Mouse (Mus musculus): Measurements from ENCODE around the gene Fuom. TPM values are rescaled to one million over a fixed set of nuclear protein-coding genes. Genes with fewer than 3 reads are reported as not detected.
"Not testable (repeated sequence)": the region's sequence is repeated elsewhere in the genome, so short reads cannot be mapped to it uniquely, and the experiment has no call there.

The Fuom gene
- 32.2 and 33.3 TPM in 2 replicates for polyA plus RNA-seq (2015; fragmentation: Nextera tagmentation; extraction: Ambion mirVana)

DNA sequence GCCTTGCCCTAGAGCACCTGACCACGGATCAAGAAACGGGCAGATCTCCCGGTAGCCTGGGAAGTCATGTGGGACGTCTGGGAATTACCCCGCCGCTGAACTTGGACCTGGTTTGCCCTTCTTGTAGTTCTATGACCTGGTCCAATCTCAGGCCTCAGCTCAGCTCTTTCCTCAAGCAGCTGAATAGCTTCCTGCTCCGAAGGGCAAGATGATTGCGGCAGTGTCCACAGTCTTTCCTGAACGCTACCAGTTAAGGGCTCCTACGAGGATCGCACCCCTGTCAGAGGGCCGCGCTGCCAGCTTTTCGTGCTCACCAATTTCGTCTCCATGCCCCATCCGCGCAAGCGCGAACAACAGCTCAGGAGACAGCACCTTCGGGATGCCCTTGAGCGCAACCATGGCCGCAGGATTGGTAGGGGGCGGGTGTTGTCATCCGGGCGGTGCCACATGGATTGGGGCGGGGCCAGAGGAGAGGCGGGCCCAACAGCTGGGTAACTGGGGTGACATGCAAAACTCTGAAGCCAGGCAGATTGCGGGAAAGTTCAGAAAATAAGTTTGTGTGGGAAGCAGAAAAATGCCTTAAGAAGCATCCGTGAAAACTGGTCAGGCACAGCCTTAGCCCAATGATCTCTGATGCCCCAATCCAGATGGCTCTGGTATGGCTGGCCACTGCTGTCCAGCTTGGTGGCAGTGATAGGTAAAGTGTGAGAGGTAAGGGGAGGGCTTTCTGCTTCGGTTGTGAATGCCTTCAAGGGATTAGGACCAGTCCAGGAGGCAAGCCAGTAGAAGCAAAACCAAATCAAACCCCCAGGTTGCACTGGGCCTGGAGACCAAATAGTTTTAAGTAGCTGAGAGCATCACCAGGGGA is at the start of gene Fuom:
Gene Fuom, minus strand, starts transcription at position 449 of the 868 bp plus-strand sequence.
- Histone ChIP-seq H3K27me3 (ENCODE audit: control insufficient read depth, insufficient read depth, low read depth, low read length) (no peaks in the 10 kb centered on the region), H3K9me3 (replicated peaks; ENCODE audit: control insufficient read depth, low read length, poor library complexity, severe bottlenecking) (no peaks in the 10 kb centered on the region), H3K4me2 (ENCODE audit: low read length) (peak within 1 kb of the TSS; percentile 78), H3K27ac (ENCODE audit: low read length) (peak within 1 kb of the TSS; percentile 57; the same call in 1 of the 2 replicates), H3K36me3 (ENCODE audit: control insufficient read depth, insufficient read depth, low read length) (peaks cover 6% of the 10 kb centered on the region; the same call in 1 of the 2 replicates), H3K4me1 (ENCODE audit: control insufficient read depth, insufficient read depth, low read length) (peaks cover 14% of the 10 kb centered on the region), H3K4me3 (ENCODE audit: low read depth, low read length) (peak within 1 kb of the TSS; percentile 46), H3K9ac (ENCODE audit: low read depth, low read length) (peak within 1 kb of the TSS; percentile 66)
- peak; percentile 89 for ATAC-seq
- 1% methylated on average over 30 of the region's 30 CpGs for WGBS

DNA sequence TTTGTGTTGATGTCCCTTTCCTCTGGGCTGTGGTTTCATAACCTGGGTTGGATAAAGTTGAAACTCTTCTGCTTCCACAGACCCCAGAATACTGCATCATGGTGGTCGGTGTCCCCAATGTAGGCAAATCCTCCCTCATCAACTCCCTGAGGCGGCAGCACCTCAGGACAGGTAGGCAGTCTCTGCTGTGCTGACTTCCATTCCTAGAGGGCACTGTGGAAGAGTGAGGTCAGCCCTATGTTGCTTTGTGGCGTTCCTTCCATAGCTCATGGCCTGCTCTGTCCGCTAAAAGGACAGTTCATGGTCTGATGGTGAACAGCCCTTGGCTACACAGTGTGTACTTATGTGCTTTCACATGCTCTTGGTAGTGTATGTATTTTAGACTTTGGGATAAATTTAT is 42.3 kb upstream of the Fuom start:
- H3K27me3 ChIP-seq (ENCODE audit: control insufficient read depth, insufficient read depth, low read depth, low read length) = no peaks in the 10 kb centered on the region
- no peaks in the 10 kb centered on the region for H3K4me1 ChIP-seq (ENCODE audit: control insufficient read depth, insufficient read depth, low read length)
- no peak overlapping the region for H3K4me3 ChIP-seq (ENCODE audit: low read depth, low read length)
- H3K4me2 ChIP-seq (ENCODE audit: low read length) = no peak overlapping the region
- H3K27ac ChIP-seq (ENCODE audit: low read length) = no peak overlapping the region
- ATAC-seq = no peak
- no peaks in the 10 kb centered on the region for H3K9me3 ChIP-seq (replicated peaks; ENCODE audit: control insufficient read depth, low read length, poor library complexity, severe bottlenecking)
- H3K9ac ChIP-seq (ENCODE audit: low read depth, low read length) = no peak overlapping the region
- WGBS = 86% methylated on average over 4 of the region's 4 CpGs
- H3K36me3 ChIP-seq (ENCODE audit: control insufficient read depth, insufficient read depth, low read length) = no peaks in the 10 kb centered on the region

DNA sequence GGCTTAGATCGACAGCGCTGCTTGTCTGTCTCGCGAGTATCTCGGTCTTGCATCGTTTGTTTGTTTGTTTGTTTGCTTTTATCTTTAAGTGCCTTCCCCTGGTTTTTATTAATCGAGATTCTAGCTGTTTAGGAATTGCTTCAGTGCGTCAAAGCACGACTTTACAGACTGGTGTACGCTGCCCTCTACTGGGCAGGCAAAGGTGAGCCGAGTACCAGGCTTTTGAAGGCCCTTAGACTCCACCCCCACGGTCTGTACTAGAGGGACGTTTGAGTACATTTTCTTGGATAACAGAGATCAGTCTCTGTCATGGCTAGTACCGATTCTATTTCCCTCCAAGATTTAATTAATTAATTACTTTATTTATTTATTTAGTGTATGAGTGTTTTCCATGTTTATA is 39.1 kb upstream of the Fuom start:
- H3K4me1 ChIP-seq (ENCODE audit: control insufficient read depth, insufficient read depth, low read length) = peaks cover 9% of the 10 kb centered on the region
- H3K27ac ChIP-seq (ENCODE audit: low read length) = no peak overlapping the region
- no peak for ATAC-seq
- no peaks in the 10 kb centered on the region for H3K27me3 ChIP-seq (ENCODE audit: control insufficient read depth, insufficient read depth, low read depth, low read length)
- H3K36me3 ChIP-seq (ENCODE audit: control insufficient read depth, insufficient read depth, low read length) = no peaks in the 10 kb centered on the region
- no peak overlapping the region for H3K4me2 ChIP-seq (ENCODE audit: low read length)
- no peaks in the 10 kb centered on the region for H3K9me3 ChIP-seq (replicated peaks; ENCODE audit: control insufficient read depth, low read length, poor library complexity, severe bottlenecking)
- WGBS = 8% methylated on average over 14 of the region's 14 CpGs
- H3K9ac ChIP-seq (ENCODE audit: low read depth, low read length) = no peak overlapping the region
- no peak overlapping the region for H3K4me3 ChIP-seq (ENCODE audit: low read depth, low read length)

DNA sequence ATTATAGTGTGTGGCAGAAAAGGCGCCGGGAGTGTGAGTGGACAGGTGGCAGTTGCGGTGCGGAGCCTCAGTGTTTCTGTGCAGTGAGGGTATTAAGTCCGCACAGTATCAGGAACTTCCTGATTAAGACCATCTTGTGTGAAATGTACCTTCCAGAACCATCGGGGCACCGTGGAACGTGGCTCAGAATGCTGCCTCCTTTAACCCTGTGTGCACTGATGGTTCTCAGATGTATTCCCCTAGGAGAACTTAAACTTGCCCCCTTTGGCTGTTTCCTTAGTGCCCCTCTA is 35.7 kb upstream of the Fuom start:
- H3K9me3 ChIP-seq (replicated peaks; ENCODE audit: control insufficient read depth, low read length, poor library complexity, severe bottlenecking) = no peaks in the 10 kb centered on the region
- H3K36me3 ChIP-seq (ENCODE audit: control insufficient read depth, insufficient read depth, low read length) = no peaks in the 10 kb centered on the region
- peak overlapping the region; percentile 89 for H3K27ac ChIP-seq (ENCODE audit: low read length)
- H3K27me3 ChIP-seq (ENCODE audit: control insufficient read depth, insufficient read depth, low read depth, low read length) = no peaks in the 10 kb centered on the region
- WGBS = 1% methylated on average over 8 of the region's 8 CpGs
- no peak for ATAC-seq
- peak overlapping the region; percentile 91 for H3K9ac ChIP-seq (ENCODE audit: low read depth, low read length)
- peaks cover 9% of the 10 kb centered on the region for H3K4me1 ChIP-seq (ENCODE audit: control insufficient read depth, insufficient read depth, low read length)
- peak overlapping the region; percentile 88 for H3K4me3 ChIP-seq (ENCODE audit: low read depth, low read length)
- H3K4me2 ChIP-seq (ENCODE audit: low read length) = peak overlapping the region; percentile 79

DNA sequence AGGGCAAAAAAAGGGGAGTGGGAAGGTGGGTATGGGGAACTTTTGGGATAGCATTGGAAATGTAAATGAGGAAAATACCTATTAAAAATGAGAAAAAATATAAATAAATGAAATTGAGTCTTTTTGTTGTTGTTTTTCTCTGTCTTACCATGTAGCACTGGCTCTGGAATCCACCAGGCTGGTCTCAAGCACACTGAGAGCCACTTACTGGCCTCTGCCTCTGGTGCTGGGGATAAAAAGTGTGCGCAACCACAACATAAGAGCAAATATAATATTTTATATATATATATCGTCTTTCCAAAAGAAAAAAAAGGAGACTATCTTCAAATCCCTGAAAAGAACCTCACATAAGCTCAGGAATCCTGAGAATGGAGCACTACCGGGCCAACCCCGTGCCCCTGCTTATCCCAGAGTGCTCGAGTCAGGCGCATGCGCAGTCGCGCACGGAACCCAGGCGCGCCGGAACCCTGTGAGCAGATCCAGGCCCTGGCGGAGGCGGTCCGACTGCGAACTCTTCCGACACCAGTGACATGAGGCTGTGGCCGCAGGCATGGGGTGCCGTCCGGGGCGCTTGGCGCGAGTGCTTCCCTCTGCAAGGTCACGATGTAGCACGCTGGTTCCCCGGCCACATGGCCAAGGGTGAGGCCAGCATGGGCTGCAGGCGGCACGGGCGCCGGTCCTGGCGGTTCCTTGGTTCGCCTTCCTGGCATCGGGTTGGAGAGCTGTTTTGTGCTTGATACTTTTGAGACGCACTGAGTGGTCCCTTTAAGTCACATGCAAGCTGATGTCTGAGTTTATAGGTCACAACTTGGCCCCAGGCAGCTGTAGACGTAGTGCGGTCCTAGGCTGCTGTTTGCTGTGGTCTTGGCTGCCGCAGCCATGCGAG is 35.1 kb upstream of the Fuom start, which contains the start of gene Mtg1:
Gene Mtg1, plus strand, starts transcription at position 430 of the 886 bp plus-strand sequence.
- H3K4me2 ChIP-seq (ENCODE audit: low read length) = peak within 1 kb of the TSS; percentile 79
- no peaks in the 10 kb centered on the region for H3K9me3 ChIP-seq (replicated peaks; ENCODE audit: control insufficient read depth, low read length, poor library complexity, severe bottlenecking)
- no peaks in the 10 kb centered on the region for H3K36me3 ChIP-seq (ENCODE audit: control insufficient read depth, insufficient read depth, low read length)
- H3K27ac ChIP-seq (ENCODE audit: low read length) = peak within 1 kb of the TSS; percentile 89
- peak within 1 kb of the TSS; percentile 88 for H3K4me3 ChIP-seq (ENCODE audit: low read depth, low read length)
- WGBS = 1% methylated on average over 39 of the region's 39 CpGs
- H3K27me3 ChIP-seq (ENCODE audit: control insufficient read depth, insufficient read depth, low read depth, low read length) = no peaks in the 10 kb centered on the region
- peaks cover 9% of the 10 kb centered on the region for H3K4me1 ChIP-seq (ENCODE audit: control insufficient read depth, insufficient read depth, low read length)
- H3K9ac ChIP-seq (ENCODE audit: low read depth, low read length) = peak within 1 kb of the TSS; percentile 91
- peak; percentile 98 for ATAC-seq

DNA sequence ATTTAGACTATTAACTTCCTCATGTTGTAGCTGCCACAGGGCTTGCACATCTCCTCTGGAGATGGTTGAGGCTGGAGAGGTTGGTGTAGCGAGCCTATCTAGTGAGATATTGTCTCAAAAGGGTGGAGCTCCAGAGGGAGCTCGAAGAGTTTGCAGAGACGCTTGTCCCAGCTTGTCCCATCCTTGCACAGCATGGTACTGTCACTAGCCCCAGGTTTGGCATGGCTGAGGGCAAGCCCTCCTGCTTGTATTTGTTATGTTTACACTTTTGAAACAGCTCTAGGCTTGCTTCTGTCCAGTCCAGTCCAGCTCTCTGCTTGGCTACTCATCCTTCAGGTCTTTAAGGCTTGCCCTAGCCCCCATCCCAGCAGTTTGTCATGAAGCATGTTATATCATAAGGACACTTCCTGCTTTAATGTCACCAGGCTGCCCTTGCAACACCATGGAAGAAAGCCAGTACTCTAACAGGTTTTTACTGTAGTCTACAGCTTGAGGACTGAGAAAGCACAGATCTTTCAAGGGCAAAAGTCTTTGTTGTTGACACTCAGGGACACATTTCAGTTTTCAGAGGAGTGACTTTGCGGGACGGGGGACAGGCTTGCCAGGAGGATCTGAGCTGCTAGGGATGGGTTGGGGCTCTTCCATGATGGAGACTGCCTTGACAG is 33.0 kb upstream of the Fuom start:
- H3K9me3 ChIP-seq (replicated peaks; ENCODE audit: control insufficient read depth, low read length, poor library complexity, severe bottlenecking) = no peaks in the 10 kb centered on the region
- ATAC-seq = no peak
- no peaks in the 10 kb centered on the region for H3K36me3 ChIP-seq (ENCODE audit: control insufficient read depth, insufficient read depth, low read length)
- no peaks in the 10 kb centered on the region for H3K27me3 ChIP-seq (ENCODE audit: control insufficient read depth, insufficient read depth, low read depth, low read length)
- no peak overlapping the region for H3K9ac ChIP-seq (ENCODE audit: low read depth, low read length)
- no peak overlapping the region for H3K4me3 ChIP-seq (ENCODE audit: low read depth, low read length)
- no peak overlapping the region for H3K27ac ChIP-seq (ENCODE audit: low read length)
- WGBS = 89% methylated on average over 5 of the region's 5 CpGs
- H3K4me1 ChIP-seq (ENCODE audit: control insufficient read depth, insufficient read depth, low read length) = peaks cover 9% of the 10 kb centered on the region
- no peak overlapping the region for H3K4me2 ChIP-seq (ENCODE audit: low read length)

DNA sequence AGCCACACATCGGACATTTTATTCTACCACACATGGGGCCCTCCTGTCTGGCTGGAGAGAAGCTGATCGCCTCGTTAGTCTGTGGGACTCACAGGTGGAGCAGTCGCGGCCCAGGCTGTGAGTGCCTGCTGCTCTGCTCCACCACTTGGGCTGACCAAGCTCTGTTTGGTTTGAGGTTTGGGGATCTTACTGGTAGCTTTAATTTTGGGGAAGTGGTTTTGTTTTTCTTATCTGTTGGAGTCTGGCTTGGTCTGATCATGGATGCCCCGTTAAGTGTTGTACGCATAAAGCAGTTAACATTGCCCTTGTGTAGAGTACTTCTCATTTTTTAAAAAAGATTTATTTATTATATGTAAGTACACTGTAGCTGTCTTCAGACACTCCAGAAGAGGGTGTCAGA is 31.8 kb upstream of the Fuom start:
- not testable (repeated sequence) for H3K9ac ChIP-seq (ENCODE audit: low read depth, low read length); H3K4me1 ChIP-seq (ENCODE audit: control insufficient read depth, insufficient read depth, low read length); H3K27me3 ChIP-seq (ENCODE audit: control insufficient read depth, insufficient read depth, low read depth, low read length); ATAC-seq; H3K36me3 ChIP-seq (ENCODE audit: control insufficient read depth, insufficient read depth, low read length); H3K4me3 ChIP-seq (ENCODE audit: low read depth, low read length); H3K9me3 ChIP-seq (replicated peaks; ENCODE audit: control insufficient read depth, low read length, poor library complexity, severe bottlenecking); H3K27ac ChIP-seq (ENCODE audit: low read length); H3K4me2 ChIP-seq (ENCODE audit: low read length)
- 91% methylated on average over 5 of the region's 7 CpGs for WGBS

DNA sequence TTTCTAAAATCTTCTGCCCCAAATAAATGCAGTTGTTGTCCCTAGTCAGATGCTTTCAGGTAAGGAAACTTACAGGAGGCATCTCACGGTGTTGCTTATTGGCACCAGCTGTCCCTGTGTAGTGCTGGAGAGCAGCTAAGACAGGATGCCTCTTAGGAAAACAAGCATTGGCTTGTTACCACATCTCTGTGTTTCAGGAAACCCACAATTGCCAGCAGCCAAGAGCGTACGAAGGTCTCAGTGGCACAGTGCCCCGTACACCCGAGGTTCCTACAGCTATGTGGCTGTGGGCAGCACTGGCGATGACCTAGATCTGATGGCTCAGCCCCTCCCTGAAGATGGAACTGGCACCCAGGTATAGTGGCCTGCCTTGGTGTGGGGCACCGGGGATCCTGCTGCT is 29.9 kb upstream of the Fuom start:
- 93% methylated on average over 7 of the region's 7 CpGs for WGBS

More for the DNA sequence above, 29.9 kb upstream of the Fuom start:
- H3K27ac ChIP-seq (ENCODE audit: low read length); H3K9me3 ChIP-seq (replicated peaks; ENCODE audit: control insufficient read depth, low read length, poor library complexity, severe bottlenecking); H3K4me2 ChIP-seq (ENCODE audit: low read length); H3K36me3 ChIP-seq (ENCODE audit: control insufficient read depth, insufficient read depth, low read length); H3K27me3 ChIP-seq (ENCODE audit: control insufficient read depth, insufficient read depth, low read depth, low read length); H3K9ac ChIP-seq (ENCODE audit: low read depth, low read length); H3K4me3 ChIP-seq (ENCODE audit: low read depth, low read length); ATAC-seq; H3K4me1 ChIP-seq (ENCODE audit: control insufficient read depth, insufficient read depth, low read length): not testable (repeated sequence)
